In the genomic region with DNA sequence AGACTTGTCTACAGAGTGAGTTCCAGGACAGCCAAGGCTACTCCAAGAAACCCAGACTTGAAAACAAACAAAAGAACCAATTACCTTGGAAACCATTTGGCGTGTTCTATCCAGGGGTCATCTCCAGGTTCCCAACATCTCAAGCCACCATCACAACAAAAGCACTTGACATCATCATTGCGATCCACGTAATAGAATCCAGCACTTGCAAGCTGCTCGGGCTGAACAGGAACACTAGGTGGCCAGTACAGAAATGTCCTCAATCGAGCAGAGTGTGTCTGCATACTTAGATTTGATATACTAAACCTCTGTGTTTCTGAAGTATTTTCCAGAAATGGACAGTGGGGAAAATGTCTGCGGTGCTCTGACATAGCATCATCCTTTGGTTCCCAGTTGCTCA, we compare ENCODE assay signal across 9 mouse cellular contexts. TPM values are rescaled to one million over a fixed set of nuclear protein-coding genes. Genes with fewer than 3 reads are reported as not detected.
A peak's percentile ranks its signal among the peaks of the same experiment; 100 is the strongest.
DNase-seq lines count a peak whose midpoint lies in the region; ATAC-seq lines count a peak whose summit lies in the region.
"Had no signal": no experiment of that assay in that cellular context is flagged by ENCODE, and none has a peak within 500 bp of the region (broad histone marks: within the 10 kb centered on the region; RNA-seq: fewer than 3 reads in every experiment).

No protein-coding gene starts in this region.

- H3K4me3 ChIP-seq in forebrain, embryonic 13.5 days = peak overlapping the region; percentile 10; the same call in 1 of the 2 replicates
- H3K4me3 ChIP-seq in forebrain, embryonic 10.5 days = no peak overlapping the region
- peak overlapping the region; percentile 75 for H3K4me3 ChIP-seq in megakaryocyte, embryonic 14.5 days (replicated peaks)
- no peak overlapping the region for H3K4me3 ChIP-seq in hindbrain, embryonic 12.5 days
- no peak overlapping the region for H3K4me3 ChIP-seq in neural tube, embryonic 15.5 days (replicated peaks)

- 91% methylated on average over 6 of the region's 6 CpGs for WGBS in forebrain, embryonic 13.5 days
- 91% methylated on average over 6 of the region's 6 CpGs for WGBS in forebrain, embryonic 10.5 days
- WGBS in hindbrain, embryonic 12.5 days = 91% methylated on average over 6 of the region's 6 CpGs
- 89% methylated on average over 6 of the region's 6 CpGs for WGBS in neural tube, embryonic 15.5 days

- H3K9ac ChIP-seq in forebrain, embryonic 13.5 days = no peak overlapping the region; the same call in 1 of the 2 replicates
- no peak overlapping the region for H3K9ac ChIP-seq in hindbrain, embryonic 12.5 days
- no peak overlapping the region for H3K9ac ChIP-seq in neural tube, embryonic 15.5 days (replicated peaks)

- H3K9me3 ChIP-seq in forebrain, embryonic 13.5 days (replicated peaks) = no peaks in the 10 kb centered on the region
- no peaks in the 10 kb centered on the region for H3K9me3 ChIP-seq in forebrain, embryonic 10.5 days
- H3K9me3 ChIP-seq in megakaryocyte, embryonic 14.5 days = no peaks in the 10 kb centered on the region
- H3K9me3 ChIP-seq in hindbrain, embryonic 12.5 days (replicated peaks) = no peaks in the 10 kb centered on the region
- no peaks in the 10 kb centered on the region for H3K9me3 ChIP-seq in neural tube, embryonic 15.5 days (replicated peaks)

- peaks cover 57% of the 10 kb centered on the region for H3K4me1 ChIP-seq in forebrain, embryonic 13.5 days
- H3K4me1 ChIP-seq in forebrain, embryonic 10.5 days = peaks cover 23% of the 10 kb centered on the region
- peaks cover 60% of the 10 kb centered on the region for H3K4me1 ChIP-seq in megakaryocyte, embryonic 14.5 days
- H3K4me1 ChIP-seq in hindbrain, embryonic 12.5 days = peaks cover 36% of the 10 kb centered on the region
- peaks cover 51% of the 10 kb centered on the region for H3K4me1 ChIP-seq in neural tube, embryonic 15.5 days

- ATAC-seq in forebrain, embryonic 13.5 days = no peak
- ATAC-seq in megakaryocyte, adult 5-6 weeks (ENCODE audit: poor library complexity, severe bottlenecking) = no peak
- ATAC-seq in hindbrain, embryonic 12.5 days (ENCODE audit: low FRiP score) = no peak
- no peak for ATAC-seq in neural tube, embryonic 15.5 days (ENCODE audit: low FRiP score)

- peaks cover 24% of the 10 kb centered on the region for H3K36me3 ChIP-seq in forebrain, embryonic 13.5 days (ENCODE audit: poor library complexity, severe bottlenecking)
- peaks cover 46% of the 10 kb centered on the region for H3K36me3 ChIP-seq in forebrain, embryonic 10.5 days (replicated peaks)
- H3K36me3 ChIP-seq in megakaryocyte, embryonic 14.5 days (replicated peaks; ENCODE audit: low read length) = peaks cover 32% of the 10 kb centered on the region
- H3K36me3 ChIP-seq in hindbrain, embryonic 12.5 days = peaks cover 11% of the 10 kb centered on the region
- H3K36me3 ChIP-seq in neural tube, embryonic 15.5 days = peaks cover 5% of the 10 kb centered on the region; the same call in 1 of the 2 replicates

- peak overlapping the region; percentile 37 for H3K4me2 ChIP-seq in forebrain, embryonic 13.5 days
- peak overlapping the region; percentile 32; the same call in 1 of the 2 replicates for H3K4me2 ChIP-seq in hindbrain, embryonic 12.5 days (replicated peaks)
- H3K4me2 ChIP-seq in neural tube, embryonic 15.5 days = peak overlapping the region; percentile 2

- no peak overlapping the region for H3K27ac ChIP-seq in forebrain, embryonic 13.5 days
- no peak overlapping the region for H3K27ac ChIP-seq in forebrain, embryonic 10.5 days
- no peak overlapping the region for H3K27ac ChIP-seq in hindbrain, embryonic 12.5 days
- no peak overlapping the region for H3K27ac ChIP-seq in neural tube, embryonic 15.5 days (replicated peaks)

- no peaks in the 10 kb centered on the region for H3K27me3 ChIP-seq in forebrain, embryonic 13.5 days
- no peaks in the 10 kb centered on the region for H3K27me3 ChIP-seq in forebrain, embryonic 10.5 days (ENCODE audit: poor library complexity, severe bottlenecking)
- H3K27me3 ChIP-seq in megakaryocyte, embryonic 14.5 days (replicated peaks) = no peaks in the 10 kb centered on the region
- H3K27me3 ChIP-seq in hindbrain, embryonic 12.5 days = no peaks in the 10 kb centered on the region
- H3K27me3 ChIP-seq in neural tube, embryonic 15.5 days (replicated peaks) = no peaks in the 10 kb centered on the region

- no peak for DNase-seq in forebrain, embryonic 10.5 days (ENCODE audit: extremely low spot score, low spot score)
- no peak for DNase-seq in embryo, embryonic 9.5 days (ENCODE audit: extremely low spot score)
- DNase-seq in gastrocnemius, adult 18-20 months (ENCODE audit: low spot score) = no peak
- DNase-seq: kidney, adult 18-20 months had no signal

RNA-seq across cellular contexts. Expression of gene Birc2, which starts 3.4 kb away (rescaled TPM):
- 49.1 and 52.9 TPM in 2 replicates for polyA plus RNA-seq in forebrain, embryonic 13.5 days (2015; fragmentation: Nextera tagmentation; extraction: Ambion mirVana)
- 34.0 and 37.2 TPM in 2 replicates for polyA plus RNA-seq in forebrain, embryonic 10.5 days (2016; fragmentation: Nextera tagmentation; extraction: Ambion mirVana)
- polyA plus RNA-seq in megakaryocyte, embryonic 14.5 days (2012; ENCODE audit: insufficient read depth, low replicate concordance) = 3.8 TPM in 1 of 2 replicates, not detected in the other
- 28.5 and 29.5 TPM in 2 replicates for total RNA-seq in megakaryocyte, adult 5-6 weeks (2015)
- total RNA-seq in megakaryocyte, adult 5-6 weeks (2017) = 37.3 TPM in 2 replicates
- polyA plus RNA-seq in hindbrain, embryonic 12.5 days (2016; fragmentation: Nextera tagmentation; extraction: Ambion mirVana) = 45.5 and 47.2 TPM in 2 replicates
- polyA plus RNA-seq in neural tube, embryonic 15.5 days (2015; fragmentation: Nextera tagmentation; extraction: Ambion mirVana) = 37.8 and 40.2 TPM in 2 replicates
- total RNA-seq in gastrocnemius, adult 18-20 months (2021) = 10 to 100 TPM; 17.5 to 21.1 TPM

RNA-seq across cellular contexts. Expression of gene Birc3, which starts 39.6 kb away (rescaled TPM):
- 0.82 and 0.94 TPM in 2 replicates for polyA plus RNA-seq in forebrain, embryonic 13.5 days (2015; fragmentation: Nextera tagmentation; extraction: Ambion mirVana)
- polyA plus RNA-seq in forebrain, embryonic 10.5 days (2016; fragmentation: Nextera tagmentation; extraction: Ambion mirVana) = 3.7 TPM in 2 replicates
- 5.7 and 6.0 TPM in 2 replicates for polyA plus RNA-seq in megakaryocyte, embryonic 14.5 days (2012; ENCODE audit: insufficient read depth, low replicate concordance)
- total RNA-seq in megakaryocyte, adult 5-6 weeks (2015) = 84.4 and 87.7 TPM in 2 replicates
- 128 TPM in 2 replicates for total RNA-seq in megakaryocyte, adult 5-6 weeks (2017)
- polyA plus RNA-seq in hindbrain, embryonic 12.5 days (2016; fragmentation: Nextera tagmentation; extraction: Ambion mirVana) = 4.7 and 5.3 TPM in 2 replicates
- polyA plus RNA-seq in neural tube, embryonic 15.5 days (2015; fragmentation: Nextera tagmentation; extraction: Ambion mirVana) = 2.2 and 6.5 TPM in 2 replicates
- total RNA-seq in gastrocnemius, adult 18-20 months (2021) = 10 to 100 TPM in 1 of 2 experiments, 1 to 10 TPM in 1; 7.4 to 10.3 TPM

Comparison
In these comparisons a context has a peak if more than half of its experiments do, and no peak if none do; other contexts are left out.
1. H3K4me3 ChIP-seq: peak in forebrain, embryonic 13.5 days (single experiment) and megakaryocyte, embryonic 14.5 days (single experiment); none in forebrain, embryonic 10.5 days (single experiment), hindbrain, embryonic 12.5 days (single experiment) and neural tube, embryonic 15.5 days (single experiment).
2. Peak in every context shown above with its lines, with median percentiles within 50 percentile points of each other: H3K4me2 ChIP-seq.